Mouse (Mus musculus): ENCODE data around the gene Tbcd.

DNA sequence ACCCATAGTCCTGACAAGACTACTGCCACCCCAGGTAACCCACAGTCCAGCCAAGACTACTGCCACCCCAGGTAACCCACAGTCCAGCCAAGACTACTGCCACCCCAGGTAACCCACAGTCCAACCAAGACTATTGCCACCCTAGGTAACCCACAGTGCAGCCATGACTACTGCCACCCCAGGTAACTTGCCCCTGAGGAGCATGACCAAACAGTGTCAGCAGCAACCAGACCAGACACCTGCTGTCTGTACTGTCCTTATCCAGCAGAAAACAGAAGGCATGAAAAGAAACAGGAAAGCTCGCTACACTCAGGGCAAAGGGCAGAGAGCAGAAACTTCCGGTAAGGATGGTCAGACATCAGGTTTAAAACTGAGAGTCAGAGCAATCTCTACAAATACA is 209.4 kb downstream of the Tbcd start:
- no peak for TF ChIP-seq CTCF (IDR thresholded peaks at IDR 0.05; ENCODE audit: low read depth)
- no peak for TF ChIP-seq EP300 (IDR thresholded peaks at IDR 0.05; ENCODE audit: low read depth)

Measured in liver, postnatal 0 days (tissue).